Mouse (Mus musculus) heart, embryonic 11.5 days (tissue): Measurements from ENCODE around the gene Csrp1. TPM values are rescaled to one million over a fixed set of nuclear protein-coding genes. Genes with fewer than 3 reads are reported as not detected.

ENCODE experiments used
- ATAC-seq: fragments of 200-750 bp; cut with Nextera tagmentation; replicated peaks from 2 replicates; pipeline ENCODE4 v1.8.0; 2017; ENCODE audit warnings: moderate library complexity; ENCODE audit not compliant: insufficient number of reproducible peaks, low FRiP score, low TSS enrichment
- H3K27ac ChIP-seq: fragments of 300-500 bp; sonication (generic); 2 replicates; pipeline ENCODE4 v1.5.1; 2014; ENCODE audit warnings: mild to moderate bottlenecking, low read depth, low read length
- H3K27me3 ChIP-seq: fragments of 300-500 bp; sonication (generic); 2 replicates; pipeline ENCODE4 v1.6.1; 2014; ENCODE audit warnings: mild to moderate bottlenecking, low read length, mixed read lengths; ENCODE audit not compliant: control insufficient read depth, insufficient read depth
- H3K36me3 ChIP-seq: fragments of 300-500 bp; sonication (generic); 2 replicates; pipeline ENCODE4 v1.6.1; 2014; ENCODE audit warnings: mild to moderate bottlenecking, low read length, moderate library complexity, mixed read lengths; ENCODE audit not compliant: control insufficient read depth, insufficient read depth
- H3K4me1 ChIP-seq: fragments of 300-500 bp; sonication (generic); 2 replicates; pipeline ENCODE4 v1.6.1; 2014; ENCODE audit warnings: low read length; ENCODE audit not compliant: control insufficient read depth, insufficient read depth
- H3K4me2 ChIP-seq: fragments of 300-500 bp; sonication (generic); 2 replicates; pipeline ENCODE4 v1.6.1; 2014; ENCODE audit warnings: mild to moderate bottlenecking, moderate library complexity
- H3K4me3 ChIP-seq: fragments of 300-500 bp; sonication (generic); 2 replicates; pipeline ENCODE4 v1.5.1; 2014; ENCODE audit warnings: low read depth, low read length
- H3K9ac ChIP-seq: fragments of 300-500 bp; sonication (generic); 2 replicates; pipeline ENCODE4 v1.6.1; 2014; ENCODE audit warnings: mild to moderate bottlenecking, low read depth, low read length, moderate library complexity
- H3K9me3 ChIP-seq: fragments of 300-500 bp; sonication (generic); replicated peaks from 2 replicates; pipeline ENCODE4 v1.6.1; 2016; ENCODE audit warnings: low read length; ENCODE audit not compliant: control insufficient read depth
- WGBS: fragments of 180-500 bp; shearing (Covaris S2); extraction: QIAGEN DNeasy Blood & Tissue Kit; methylation state at CpG from one replicate; pipeline ENCODE4 v1.1.7; 2014; ENCODE audit not compliant: insufficient replicate concordance; 5-methylcytosine and 5-hydroxymethylcytosine counted together
- polyA plus RNA-seq: library from polyadenylated mRNA; unstranded; fragments of >200 nt; fragmentation: Nextera tagmentation; extraction: Ambion mirVana; gene quantifications from 2 replicates; pipeline ENCODE4 v1.2.1, GENCODE M21; 2014

The Csrp1 gene
- polyA plus RNA-seq, 1 experiment from 2014 or later, result 183 TPM

GRCm38 (mm10) chr1:135764206-135764528 lies 44.3 kb downstream of the Csrp1 start:
- H3K4me2 ChIP-seq, result peak overlapping the region; percentile 2; the same call in 1 of the 2 replicates
- ATAC-seq, result no peak
- H3K4me3 ChIP-seq, result no peak overlapping the region
- no peaks in the 10 kb centered on the region for H3K9me3 ChIP-seq
- H3K9ac ChIP-seq, result no peak overlapping the region
- H3K27ac ChIP-seq, result 0 out of 2 replicates have a peak overlapping the region, but pooled peaks have one; percentile 29
- no peaks in the 10 kb centered on the region for H3K27me3 ChIP-seq
- WGBS, result 50% methylated on average over 2 of the region's 2 CpGs
- peaks cover 6% of the 10 kb centered on the region for H3K36me3 ChIP-seq
- H3K4me1 ChIP-seq, result peaks cover 35% of the 10 kb centered on the region

GRCm38 (mm10) chr1:135765645-135766591 lies 46.1 kb downstream of the Csrp1 start, which contains the start of gene Phlda3:
Phlda3 (plus strand) TSS chr1:135766119.
- peak within 1 kb of the TSS; percentile 95 for H3K27ac ChIP-seq
- WGBS, result under 1% methylated on average over 77 of the region's 90 CpGs
- peak within 1 kb of the TSS; percentile 82 for H3K4me3 ChIP-seq
- peak; percentile 81 for ATAC-seq
- no peaks in the 10 kb centered on the region for H3K27me3 ChIP-seq
- H3K9ac ChIP-seq, result peak within 1 kb of the TSS; percentile 86
- H3K36me3 ChIP-seq, result peaks cover 7% of the 10 kb centered on the region
- H3K9me3 ChIP-seq, result no peaks in the 10 kb centered on the region
- peak within 1 kb of the TSS; percentile 91 for H3K4me2 ChIP-seq
- H3K4me1 ChIP-seq, result peaks cover 47% of the 10 kb centered on the region

GRCm38 (mm10) chr1:135766592-135767306 lies 46.9 kb downstream of the Csrp1 start:
- WGBS, result 14% methylated on average over 30 of the region's 30 CpGs
- Histone ChIP-seq H3K4me1 (peaks cover 55% of the 10 kb centered on the region), H3K4me3 (peak overlapping the region; percentile 82), H3K9ac (peak overlapping the region; percentile 86), H3K27me3 (no peaks in the 10 kb centered on the region), H3K9me3 (no peaks in the 10 kb centered on the region), H3K27ac (peak overlapping the region; percentile 95), H3K36me3 (peaks cover 7% of the 10 kb centered on the region), H3K4me2 (peak overlapping the region; percentile 91)
- ATAC-seq, result no peak

GRCm38 (mm10) chr1:135767324-135767890 lies 47.5 kb downstream of the Csrp1 start:
- no peak for ATAC-seq
- Histone ChIP-seq H3K27me3 (no peaks in the 10 kb centered on the region), H3K4me2 (peak overlapping the region; percentile 91), H3K27ac (peak overlapping the region; percentile 95; the same call in 1 of the 2 replicates), H3K9ac (peak overlapping the region; percentile 86), H3K4me3 (peak overlapping the region; percentile 82), H3K36me3 (peaks cover 7% of the 10 kb centered on the region), H3K9me3 (no peaks in the 10 kb centered on the region), H3K4me1 (peaks cover 56% of the 10 kb centered on the region)
- WGBS, result 51% methylated on average over 4 of the region's 4 CpGs

- H3K4me1 ChIP-seq, result peaks cover 58% of the 10 kb centered on the region
- no peaks in the 10 kb centered on the region for H3K27me3 ChIP-seq
- no peak overlapping the region for H3K9ac ChIP-seq
- H3K4me2 ChIP-seq, result peak overlapping the region; percentile 91
- H3K9me3 ChIP-seq, result no peaks in the 10 kb centered on the region
- peaks cover 7% of the 10 kb centered on the region for H3K36me3 ChIP-seq
- no peak overlapping the region for H3K27ac ChIP-seq
- H3K4me3 ChIP-seq, result no peak overlapping the region
- 68% methylated on average over 2 of the region's 2 CpGs for WGBS
- no peak for ATAC-seq
Measured at GRCm38 (mm10) chr1:135768400-135768799, 48.5 kb downstream of the Csrp1 start.

- no peak overlapping the region for H3K9ac ChIP-seq
- H3K9me3 ChIP-seq, result no peaks in the 10 kb centered on the region
- no peaks in the 10 kb centered on the region for H3K27me3 ChIP-seq
- H3K27ac ChIP-seq, result peak overlapping the region; percentile 57
- H3K4me3 ChIP-seq, result no peak overlapping the region
- H3K4me1 ChIP-seq, result peaks cover 47% of the 10 kb centered on the region
- no peak for ATAC-seq
- H3K36me3 ChIP-seq, result peaks cover 7% of the 10 kb centered on the region
- WGBS, result 63% methylated on average over 7 of the region's 7 CpGs
- H3K4me2 ChIP-seq, result peak overlapping the region; percentile 31; the same call in 1 of the 2 replicates
Measured at GRCm38 (mm10) chr1:135770237-135770636, 50.4 kb downstream of the Csrp1 start.

GRCm38 (mm10) chr1:135770896-135771572 lies 51.2 kb downstream of the Csrp1 start:
- Histone ChIP-seq H3K4me2 (peak overlapping the region; percentile 31; the same call in 1 of the 2 replicates), H3K9ac (0 out of 2 replicates have a peak overlapping the region, but pooled peaks have one; percentile 2), H3K27me3 (no peaks in the 10 kb centered on the region), H3K4me3 (no peak overlapping the region), H3K4me1 (peaks cover 44% of the 10 kb centered on the region), H3K9me3 (no peaks in the 10 kb centered on the region), H3K27ac (peak overlapping the region; percentile 57), H3K36me3 (peaks cover 7% of the 10 kb centered on the region)
- WGBS, result 37% methylated on average over 12 of the region's 12 CpGs
- 0 out of 2 replicates have a peak, but pooled peaks have one; percentile 18 for ATAC-seq

GRCm38 (mm10) chr1:135771573-135771970 lies 51.7 kb downstream of the Csrp1 start:
- no peak overlapping the region for H3K4me3 ChIP-seq
- peak overlapping the region; percentile 57; the same call in 1 of the 2 replicates for H3K27ac ChIP-seq
- no peak overlapping the region for H3K4me2 ChIP-seq
- H3K9me3 ChIP-seq, result no peaks in the 10 kb centered on the region
- peaks cover 49% of the 10 kb centered on the region for H3K4me1 ChIP-seq
- no peak for ATAC-seq
- H3K27me3 ChIP-seq, result no peaks in the 10 kb centered on the region
- 64% methylated on average over 8 of the region's 8 CpGs for WGBS
- no peak overlapping the region for H3K9ac ChIP-seq
- H3K36me3 ChIP-seq, result peaks cover 7% of the 10 kb centered on the region
